Mouse (Mus musculus) heart, adult 2 months (tissue): Measurements from ENCODE around the gene Cacna2d4.

Experiments
- CTCF ChIP-seq: fragments of 200-600 bp; IDR thresholded peaks from 2 replicates; pipeline ENCODE4 v1.8.1; 2022; ENCODE audit warnings: antibody characterized with exemption, mild to moderate bottlenecking, moderate library complexity
- POLR2A ChIP-seq: fragments of 200-500 bp; IDR thresholded peaks from 2 replicates; pipeline ENCODE4 v1.6.1; 2011; ENCODE audit warnings: mild to moderate bottlenecking, low read depth, low read length, control low read depth; ENCODE audit not compliant: insufficient read depth

GRCm38 (mm10) chr6:119204286-119204685 is 32.0 kb upstream of the Cacna2d4 start:
- TF ChIP-seq CTCF (no peak), POLR2A (no peak)
